Mouse (Mus musculus) E14TG2a.4 (cell line): Measurements from ENCODE around the gene Snhg11.

Experiments used
- CTCF ChIP-seq: conservative IDR thresholded peaks from 2 replicates; pipeline ENCODE4 v1.5.1; 2014; ENCODE audit warnings: low read length
- POU5F1 ChIP-seq: IDR thresholded peaks from 2 replicates; pipeline ENCODE4 v1.6.1; 2014; ENCODE audit warnings: low read length, borderline replicate concordance

DNA sequence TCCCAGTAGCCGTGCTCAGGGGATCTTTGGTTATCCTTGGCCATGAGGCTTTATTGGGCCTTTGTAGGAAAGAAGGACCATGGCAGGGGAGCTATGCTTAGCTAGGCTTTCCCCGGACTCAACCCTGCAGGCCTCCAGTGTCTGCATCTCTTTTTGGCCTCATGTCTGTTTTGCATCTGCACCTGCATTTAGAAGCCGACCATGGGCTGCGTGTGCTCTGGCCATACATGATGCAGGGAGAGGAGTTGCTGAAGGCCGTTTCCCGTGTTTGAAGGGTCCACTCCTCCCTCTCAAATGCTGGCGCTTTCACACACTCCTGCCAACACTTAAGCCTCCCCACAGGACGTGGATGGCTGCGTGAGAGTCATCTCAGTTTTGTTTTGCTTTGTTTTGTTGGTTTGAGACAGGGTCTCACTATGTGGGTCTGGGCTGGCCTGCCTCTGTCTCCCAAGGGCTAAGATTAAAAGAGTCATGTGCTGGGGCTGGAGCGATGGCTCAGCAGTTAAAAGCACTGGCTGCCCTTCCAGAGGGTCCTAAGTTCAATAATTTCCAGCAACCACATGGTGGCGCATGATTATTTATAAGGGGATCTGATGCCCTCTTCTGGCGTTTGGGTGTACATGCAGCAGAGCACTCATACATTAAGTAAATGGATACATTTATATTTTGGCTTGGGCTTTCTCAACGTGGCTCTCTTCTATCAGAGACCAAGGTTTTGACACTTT, 4.1 kb downstream of the Snhg11 start:
- TF ChIP-seq CTCF, result peak; percentile 91
- no peak for TF ChIP-seq POU5F1
